Mouse (Mus musculus) ES-Bruce4 (cell line): ENCODE measurements around the gene Rps27l. TPM values are rescaled to one million over a fixed set of nuclear protein-coding genes. Genes with fewer than 3 reads are reported as not detected.
A peak's percentile ranks its signal among the peaks of the same experiment; 100 is the strongest.

ENCODE experiments used
- H3K27ac ChIP-seq: 2 replicates; pipeline ENCODE4 v1.5.1; 2012; ENCODE audit warnings: low read length, inconsistent platforms; ENCODE audit not compliant: insufficient read depth
- H3K27me3 ChIP-seq: 2 replicates; pipeline ENCODE4 v1.6.1; 2012; ENCODE audit warnings: mild to moderate bottlenecking, low read length, inconsistent platforms; ENCODE audit not compliant: control insufficient read depth, poor library complexity, insufficient read depth, severe bottlenecking
- H3K36me3 ChIP-seq: 2 replicates; pipeline ENCODE4 v1.6.1; 2012; ENCODE audit warnings: inconsistent platforms, mild to moderate bottlenecking, low read length, moderate library complexity; ENCODE audit not compliant: control insufficient read depth, poor library complexity, insufficient read depth, severe bottlenecking
- H3K4me1 ChIP-seq: one replicate; pipeline ENCODE4 v1.8.1; 2011; ENCODE audit warnings: low read length; ENCODE audit not compliant: control insufficient read depth, insufficient read depth
- H3K4me3 ChIP-seq: 2 replicates; pipeline ENCODE4 v1.5.1; 2011; ENCODE audit warnings: low read depth, mild to moderate bottlenecking, low read length
- H3K9ac ChIP-seq: 2 replicates; pipeline ENCODE4 v1.6.1; 2012; ENCODE audit warnings: low read depth, mild to moderate bottlenecking, inconsistent platforms; ENCODE audit not compliant: poor library complexity, severe bottlenecking
- H3K9me3 ChIP-seq: replicated peaks from 2 replicates; pipeline ENCODE4 v1.6.1; 2012; ENCODE audit warnings: mild to moderate bottlenecking, low read length, inconsistent platforms; ENCODE audit not compliant: control insufficient read depth, poor library complexity, insufficient read depth, severe bottlenecking
- CTCF ChIP-seq: IDR thresholded peaks from one replicate; pipeline ENCODE4 v1.8.1; 2011; ENCODE audit warnings: low read depth, low read length
- EP300 ChIP-seq: IDR thresholded peaks from 2 replicates; pipeline ENCODE4 v1.6.1; 2011; ENCODE audit warnings: low read depth, low read length; ENCODE audit not compliant: insufficient read depth
- POLR2A ChIP-seq: IDR thresholded peaks from one replicate; pipeline ENCODE4 v1.8.1; 2011; ENCODE audit warnings: low read length; ENCODE audit not compliant: insufficient read depth
- polyA plus RNA-seq: library from polyadenylated mRNA; stranded (reverse); fragments of >200 nt; gene quantifications from 2 replicates; pipeline ENCODE4 v1.2.4, GENCODE M21; 2011; ENCODE audit warnings: low read depth; ENCODE audit not compliant: missing spikeins, insufficient read depth, insufficient read length

The Rps27l gene
- polyA plus RNA-seq, 1 experiment: 880 TPM

- H3K27ac ChIP-seq: no peak overlapping the region
- TF ChIP-seq CTCF: peak; percentile 72
- TF ChIP-seq POLR2A: no peak
- no peaks in the 10 kb centered on the region for H3K9me3 ChIP-seq
- H3K4me1 ChIP-seq: no peaks in the 10 kb centered on the region
- H3K9ac ChIP-seq: no peak overlapping the region
- H3K27me3 ChIP-seq: peaks cover 1% of the 10 kb centered on the region; the same call in 1 of the 2 replicates
- no peak overlapping the region for H3K4me3 ChIP-seq
- H3K36me3 ChIP-seq: no peaks in the 10 kb centered on the region
Observed at GRCm38 (mm10) chr9:66980458-66980857, 34.6 kb downstream of the Rps27l start.

GRCm38 (mm10) chr9:66982085-66982484 lies 36.2 kb downstream of the Rps27l start:
- Histone ChIP-seq H3K9me3 (no peaks in the 10 kb centered on the region), H3K36me3 (no peaks in the 10 kb centered on the region), H3K9ac (no peak overlapping the region), H3K4me1 (no peaks in the 10 kb centered on the region), H3K27ac (no peak overlapping the region), H3K27me3 (peaks cover 1% of the 10 kb centered on the region; the same call in 1 of the 2 replicates), H3K4me3 (no peak overlapping the region)
- TF ChIP-seq POLR2A (no peak), EP300 (no peak), CTCF (no peak)

- TF ChIP-seq EP300 (no peak), CTCF (no peak), POLR2A (no peak)
- H3K4me1 ChIP-seq: no peaks in the 10 kb centered on the region
- H3K4me3 ChIP-seq: no peak overlapping the region
- no peaks in the 10 kb centered on the region for H3K36me3 ChIP-seq
- H3K9ac ChIP-seq: no peak overlapping the region
- no peak overlapping the region for H3K27ac ChIP-seq
- no peaks in the 10 kb centered on the region for H3K9me3 ChIP-seq
- H3K27me3 ChIP-seq: 0 out of 2 replicates have a peak, but pooled peaks cover 1% of the 10 kb centered on the region
Observed at GRCm38 (mm10) chr9:66985377-66985776, 39.5 kb downstream of the Rps27l start.

DNA sequence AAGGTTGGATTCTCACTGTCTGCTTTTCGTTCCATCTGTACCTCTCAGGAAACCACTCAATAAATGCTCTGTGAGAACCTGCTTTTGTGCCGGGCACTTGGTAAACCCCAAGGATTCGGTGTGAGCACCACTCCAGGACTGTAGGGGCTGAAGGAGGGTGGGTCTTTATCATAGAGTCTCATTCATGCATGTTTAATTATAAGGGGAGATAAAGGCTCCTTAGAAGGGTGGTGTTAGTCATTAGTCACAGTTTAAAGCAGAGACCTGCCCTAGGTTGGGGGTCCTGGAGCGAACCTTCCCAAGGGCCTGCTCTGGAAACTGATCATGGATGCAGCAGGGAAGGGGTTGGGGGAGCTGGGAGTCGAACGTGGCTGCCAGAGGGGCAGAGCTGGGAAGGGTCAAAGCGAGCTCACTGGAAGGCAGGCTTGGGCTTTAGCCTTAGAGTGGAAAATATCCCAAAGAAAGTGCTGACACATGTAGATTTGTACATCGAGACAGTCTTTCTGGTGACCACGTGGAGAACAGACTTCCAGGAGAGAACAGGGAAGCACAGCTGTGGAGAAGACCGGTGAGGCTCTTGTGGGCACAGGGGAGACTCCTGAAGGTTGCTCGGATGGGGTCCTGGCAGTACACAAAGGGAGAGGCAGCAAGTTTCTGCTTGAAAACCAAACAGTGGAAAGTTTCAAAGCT lies 42.5 kb downstream of the Rps27l start:
- H3K27ac ChIP-seq: no peak overlapping the region
- no peak overlapping the region for H3K4me3 ChIP-seq
- H3K9me3 ChIP-seq: no peaks in the 10 kb centered on the region
- H3K27me3 ChIP-seq: no peaks in the 10 kb centered on the region
- no peak overlapping the region for H3K9ac ChIP-seq
- H3K4me1 ChIP-seq: no peaks in the 10 kb centered on the region
- TF ChIP-seq CTCF (no peak), EP300 (no peak), POLR2A (no peak)
- no peaks in the 10 kb centered on the region for H3K36me3 ChIP-seq

- H3K9ac ChIP-seq: no peak overlapping the region
Observed at GRCm38 (mm10) chr9:66988888-66989414, 43.1 kb downstream of the Rps27l start.

DNA sequence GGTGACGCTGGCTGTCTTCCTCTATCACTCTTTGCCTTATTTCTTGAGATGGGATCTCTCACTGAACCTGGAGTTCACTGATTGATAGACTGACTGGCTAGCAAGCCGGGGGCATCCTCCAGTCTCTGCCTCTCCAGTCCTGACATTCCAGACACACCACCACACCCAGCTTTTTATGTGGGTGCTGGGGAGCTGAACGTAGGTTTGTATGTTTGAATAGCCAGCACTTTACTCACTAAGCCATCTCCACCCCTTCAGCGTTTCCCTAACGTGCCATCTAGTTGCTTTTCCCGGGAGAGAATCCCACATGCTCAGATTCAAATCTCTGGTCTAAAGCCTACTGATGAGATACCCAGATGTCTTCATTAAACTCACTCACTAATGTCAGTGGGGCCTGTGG lies 43.7 kb downstream of the Rps27l start:
- Histone ChIP-seq H3K36me3 (no peaks in the 10 kb centered on the region), H3K4me3 (no peak overlapping the region), H3K27ac (no peak overlapping the region), H3K27me3 (no peaks in the 10 kb centered on the region), H3K4me1 (no peaks in the 10 kb centered on the region), H3K9me3 (no peaks in the 10 kb centered on the region), H3K9ac (no peak overlapping the region)
- TF ChIP-seq CTCF (no peak), EP300 (no peak), POLR2A (no peak)

More at GRCm38 (mm10) chr9:66988888-66989414, 43.1 kb downstream of the Rps27l start:
- no peak overlapping the region for H3K27ac ChIP-seq
- H3K9me3 ChIP-seq: no peaks in the 10 kb centered on the region
- H3K4me1 ChIP-seq: no peaks in the 10 kb centered on the region
- no peak overlapping the region for H3K4me3 ChIP-seq
- TF ChIP-seq CTCF (no peak), POLR2A (no peak), EP300 (no peak)
- no peaks in the 10 kb centered on the region for H3K36me3 ChIP-seq
- no peaks in the 10 kb centered on the region for H3K27me3 ChIP-seq
